Mouse (Mus musculus): ENCODE results near the gene Rpia.
"Not testable (repeated sequence)": the region's sequence is repeated elsewhere in the genome, so short reads cannot be mapped to it uniquely, and the experiment has no call there.

The Rpia gene

DNA sequence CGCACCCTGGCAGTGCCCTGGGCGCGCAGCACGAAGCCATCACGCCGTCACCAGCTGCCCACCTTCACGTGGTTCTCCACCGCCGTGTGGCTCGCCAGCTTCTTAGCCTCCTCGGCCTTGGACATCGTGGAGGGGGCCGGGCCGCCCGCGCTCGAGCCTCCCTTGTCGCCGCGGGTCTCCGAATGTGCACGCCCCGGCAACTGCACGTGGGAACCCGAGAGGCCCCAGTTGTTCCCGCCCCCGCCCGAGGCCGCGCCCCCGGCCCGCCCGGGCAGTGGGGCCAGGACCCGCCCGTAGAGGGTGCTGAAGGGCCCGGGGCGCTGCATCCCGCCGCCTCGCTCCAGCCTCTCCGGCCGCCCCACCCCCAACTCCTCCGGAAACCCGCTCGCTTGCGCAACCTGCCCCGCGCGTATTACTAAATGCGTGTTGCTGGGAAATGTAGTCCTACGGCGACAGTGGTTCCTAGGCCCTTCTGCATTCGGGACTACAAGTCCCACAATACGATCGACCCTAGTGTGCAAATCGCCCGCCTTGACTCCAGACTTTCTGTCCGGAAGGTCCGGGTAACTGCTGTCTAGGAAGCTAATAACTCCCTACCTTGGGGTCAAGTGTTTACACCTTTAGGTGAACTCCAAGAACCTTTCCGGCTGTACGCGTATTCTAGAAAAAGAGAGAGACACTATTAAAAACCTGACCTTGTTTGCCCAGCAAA, at the start of gene Rpia:
Rpia (minus strand) TSS at position 409 of the 712 bp plus-strand sequence.
- DNase-seq (ENCODE audit: low spot score), result peak; percentile 92

DNA sequence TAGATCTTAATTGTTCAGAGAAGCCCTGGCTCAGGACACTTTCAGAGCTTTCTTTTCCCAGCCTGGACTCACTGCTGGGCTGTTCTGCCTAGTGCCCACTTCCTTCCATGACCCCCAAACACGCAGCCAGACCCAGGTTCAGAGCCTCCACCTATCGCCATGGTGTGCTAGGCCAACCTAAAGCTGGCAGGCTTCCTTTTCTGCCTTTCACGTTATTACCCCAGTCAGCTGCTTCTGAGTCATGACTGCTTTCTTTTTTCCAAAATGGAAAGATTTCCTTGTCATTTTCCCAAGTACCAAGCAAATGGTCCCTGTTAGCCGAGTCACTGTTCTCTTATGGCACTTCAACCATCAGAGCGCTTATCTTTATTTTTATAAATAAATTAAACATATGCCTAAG, 48.2 kb upstream of the Rpia start:
- DNase-seq (ENCODE audit: low spot score), result no peak

DNA sequence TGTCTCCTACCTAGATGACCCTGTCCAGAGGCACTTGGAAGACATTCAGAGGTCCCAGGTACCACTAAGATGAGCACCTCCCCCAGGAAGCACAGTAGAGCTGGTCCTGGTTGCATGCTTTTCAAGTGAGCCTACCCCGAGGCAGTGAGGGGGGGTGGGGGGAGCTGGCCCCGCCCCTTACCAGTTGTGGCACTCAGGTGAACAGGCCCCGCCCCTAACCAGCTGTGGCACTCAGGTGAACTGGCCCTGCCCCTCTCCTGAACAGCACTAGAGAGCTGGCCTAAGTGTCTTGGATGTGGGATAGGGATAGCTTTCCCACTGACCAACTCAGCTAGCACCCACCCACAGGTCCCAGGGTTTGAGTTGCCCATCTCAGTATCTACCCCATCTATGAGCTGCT, 46.5 kb upstream of the Rpia start:
- no peak for DNase-seq (ENCODE audit: low spot score)

- DNase-seq (ENCODE audit: low spot score), result no peak
These were observed 45.3 kb upstream of the Rpia start for GRCm38 (mm10) chr6:70837297-70837696.

- DNase-seq (ENCODE audit: low spot score), result no peak
These were observed 39.3 kb upstream of the Rpia start for GRCm38 (mm10) chr6:70831179-70831839.

GRCm38 (mm10) chr6:70830552-70830951, 38.5 kb upstream of the Rpia start:
- DNase-seq (ENCODE audit: low spot score), result no peak

DNA sequence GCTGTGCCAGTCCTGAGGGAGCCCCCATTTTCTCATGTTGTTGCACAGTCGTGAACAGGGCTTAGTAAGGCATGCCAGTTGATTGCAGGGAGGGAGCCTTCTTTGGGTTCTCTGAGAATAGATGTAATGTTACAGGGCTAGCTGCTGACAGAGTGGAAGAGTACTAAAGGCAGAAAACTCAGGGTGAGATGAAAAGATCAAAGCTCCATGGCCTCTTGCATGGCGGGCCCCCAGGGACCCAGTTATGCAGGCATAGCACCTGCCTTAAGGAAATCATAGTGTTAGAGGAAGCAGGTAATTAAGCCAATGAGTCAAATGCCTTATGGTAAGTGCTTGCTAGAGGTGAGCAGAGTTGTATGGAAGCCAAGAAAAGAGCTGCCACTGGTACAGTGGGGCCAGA, 37.4 kb upstream of the Rpia start:
- DNase-seq (ENCODE audit: low spot score), result no peak

DNA sequence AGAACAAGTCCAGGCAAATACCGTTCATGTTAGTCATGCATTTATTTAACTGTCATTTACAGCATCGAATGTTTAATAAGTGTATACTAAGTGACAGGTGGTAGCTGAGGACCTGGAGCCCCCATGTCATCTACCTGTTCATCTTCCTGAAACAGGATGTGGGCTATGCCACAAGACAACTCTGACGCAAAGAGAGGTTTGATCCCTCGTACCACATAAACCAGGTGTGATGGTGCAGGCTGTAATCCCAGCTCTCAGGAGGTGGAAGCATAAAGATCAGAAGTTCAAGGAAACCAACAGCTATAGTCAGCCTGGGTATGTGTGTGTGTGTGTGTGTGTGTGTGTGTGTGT, 32.9 kb upstream of the Rpia start:
- no peak for DNase-seq (ENCODE audit: low spot score)

GRCm38 (mm10) chr6:70824085-70824986, 32.3 kb upstream of the Rpia start:
- DNase-seq (ENCODE audit: low spot score), result peak; percentile 82

DNA sequence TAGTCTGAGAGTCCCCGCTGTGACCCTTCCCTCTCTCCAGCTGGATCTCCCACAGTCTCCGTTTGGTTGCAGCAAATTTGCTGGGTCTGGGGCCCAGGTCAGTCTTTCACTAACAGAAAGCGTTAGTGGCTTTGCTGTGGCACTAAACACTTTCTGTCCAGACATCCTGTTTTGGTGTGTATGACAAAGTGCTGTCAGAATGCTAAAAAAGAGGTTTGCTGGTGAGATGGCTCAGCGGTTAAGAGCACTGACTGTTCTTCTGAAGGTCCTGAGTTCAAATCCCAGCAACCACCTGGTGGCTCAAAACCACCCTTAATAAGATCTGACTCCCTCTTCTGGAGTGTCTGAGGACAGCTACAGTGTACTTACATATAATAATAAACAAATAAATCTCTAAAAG, 31.2 kb upstream of the Rpia start:
- DNase-seq (ENCODE audit: low spot score), result not testable (repeated sequence)

DNA sequence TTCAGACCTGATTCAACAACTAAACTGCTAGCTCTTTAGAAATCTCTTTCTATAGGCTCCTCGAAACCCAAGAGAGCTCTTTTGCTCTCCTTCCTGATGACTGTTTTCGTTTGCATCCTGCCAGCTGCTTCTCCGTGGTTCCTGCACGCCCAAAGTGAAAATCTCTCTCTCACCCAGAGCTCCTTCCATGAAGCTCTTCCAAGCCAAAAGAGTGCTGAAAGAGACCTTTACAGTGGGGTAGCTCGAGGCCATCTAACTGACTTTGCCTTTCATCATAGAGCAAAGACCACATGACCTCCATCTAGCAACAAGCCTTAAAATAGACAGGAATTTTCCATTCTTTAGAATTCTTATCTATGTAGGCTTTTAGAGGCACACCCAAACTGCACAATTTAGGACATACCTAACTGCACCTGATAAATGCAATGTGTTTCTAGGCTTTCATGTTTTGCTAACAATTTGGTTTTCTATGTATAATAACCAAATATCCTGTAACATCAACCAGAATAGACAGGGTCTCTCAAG, 30.4 kb upstream of the Rpia start:
- no peak for DNase-seq (ENCODE audit: low spot score)

GRCm38 (mm10) chr6:70821566-70821965, 29.5 kb upstream of the Rpia start:
- DNase-seq (ENCODE audit: low spot score), result no peak

DNA sequence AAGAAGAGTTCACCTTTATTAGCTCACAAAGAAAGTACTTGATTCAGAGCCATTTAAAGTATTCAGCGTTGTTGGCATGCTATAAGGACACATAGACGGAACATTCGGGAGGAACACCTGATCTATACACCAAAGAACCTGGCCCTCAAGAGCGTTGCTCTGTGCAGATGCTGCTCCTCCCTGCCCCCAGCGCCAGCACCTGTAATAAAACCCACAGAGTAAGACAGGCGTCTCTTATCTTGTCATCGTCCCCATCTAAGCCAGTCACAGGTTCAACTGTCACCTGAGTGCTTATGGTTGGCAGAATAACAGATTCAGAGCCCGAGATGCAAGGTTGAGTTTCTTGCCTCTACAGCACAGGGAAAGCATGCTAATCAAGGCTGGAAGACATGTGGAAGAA, 23.4 kb upstream of the Rpia start:
- no peak for DNase-seq (ENCODE audit: low spot score)

DNA sequence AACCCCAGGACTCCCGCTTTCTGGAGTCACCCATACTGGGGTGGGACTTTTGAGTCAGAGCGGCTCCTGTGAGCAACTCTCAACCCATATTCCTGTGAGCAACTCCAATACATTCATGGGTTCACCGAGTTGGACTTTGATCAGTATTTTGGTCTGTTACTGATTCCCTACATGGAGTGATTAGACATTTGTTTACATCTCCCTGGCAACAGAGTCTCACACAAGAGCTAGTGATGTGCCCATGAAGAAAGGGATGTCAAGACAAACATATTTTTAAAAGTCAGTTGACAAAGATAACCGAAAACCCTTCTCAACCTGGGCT, 22.6 kb upstream of the Rpia start:
- DNase-seq (ENCODE audit: low spot score), result no peak

DNA sequence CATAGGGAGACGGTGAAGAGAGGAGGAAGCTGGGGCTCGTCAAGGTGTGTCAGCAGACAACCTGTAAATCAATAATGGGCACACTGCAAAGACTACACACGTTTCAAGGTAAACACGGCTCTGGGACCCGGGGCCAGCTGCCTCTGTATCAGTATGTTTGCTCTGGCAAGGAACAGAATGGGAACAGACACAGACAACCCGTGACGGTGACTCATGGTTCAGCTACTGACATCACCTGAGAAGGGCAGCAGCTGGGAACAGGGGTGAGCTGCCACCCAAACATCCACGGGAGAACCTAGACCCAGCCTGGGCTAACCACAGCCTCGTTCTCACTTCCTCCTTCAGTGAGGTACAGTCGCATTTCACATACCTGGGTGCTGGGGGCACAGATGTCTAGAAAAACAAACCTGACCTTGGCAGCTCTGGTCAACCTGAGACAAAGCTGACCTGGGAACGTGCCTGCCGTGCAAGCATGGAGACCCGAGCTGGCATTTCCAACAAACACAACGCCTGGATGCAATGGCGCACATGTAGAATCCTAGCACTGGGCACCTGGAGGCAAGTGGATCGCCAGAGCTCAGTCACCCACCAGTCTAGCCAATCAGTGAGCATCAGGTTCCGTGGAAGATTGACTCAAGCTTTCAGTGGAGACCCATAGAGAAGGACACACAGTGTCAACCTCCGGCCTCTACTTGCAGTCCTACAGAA, 22.0 kb upstream of the Rpia start:
- DNase-seq (ENCODE audit: low spot score), result no peak

DNA sequence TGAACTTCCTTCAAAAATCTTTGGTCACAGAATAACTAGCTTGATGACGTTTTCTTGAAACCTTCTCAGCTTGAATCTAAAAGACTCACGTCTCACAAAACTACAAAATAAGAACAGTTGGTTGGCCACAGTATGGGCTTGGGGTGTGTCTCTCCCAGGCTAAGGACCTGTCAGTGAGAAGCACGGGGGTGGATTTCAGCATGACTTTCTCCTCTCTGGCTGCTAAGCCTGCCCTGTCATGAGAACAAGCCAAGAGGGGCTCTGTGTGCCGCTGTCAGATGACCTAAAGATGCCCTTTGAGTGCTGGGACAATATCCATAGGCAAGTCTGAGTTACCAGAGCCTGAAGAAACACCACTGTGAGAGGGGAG, 20.5 kb upstream of the Rpia start:
- no peak for DNase-seq (ENCODE audit: low spot score)

GRCm38 (mm10) chr6:70811557-70812525, 19.8 kb upstream of the Rpia start:
- DNase-seq (ENCODE audit: low spot score), result peak; percentile 78

DNA sequence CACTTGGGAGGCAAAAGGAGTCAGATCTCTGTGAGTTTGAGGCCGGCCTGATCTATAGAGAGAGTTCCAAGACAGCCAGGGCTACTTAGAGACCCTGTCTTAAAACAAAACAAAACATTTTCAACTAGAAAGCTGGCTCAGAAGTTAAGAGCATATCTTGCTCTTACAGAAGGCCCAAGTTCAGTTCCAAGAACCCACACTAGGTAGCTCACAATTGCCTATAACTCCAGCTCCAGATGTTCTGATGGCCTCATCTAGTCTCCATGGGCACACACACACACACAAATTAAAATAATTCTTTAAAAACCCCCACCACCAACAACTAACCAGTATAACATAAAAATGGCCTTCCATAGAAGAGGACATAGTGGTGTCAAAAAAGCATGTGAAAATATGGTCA, 18.5 kb upstream of the Rpia start:
- DNase-seq (ENCODE audit: low spot score), result no peak

DNA sequence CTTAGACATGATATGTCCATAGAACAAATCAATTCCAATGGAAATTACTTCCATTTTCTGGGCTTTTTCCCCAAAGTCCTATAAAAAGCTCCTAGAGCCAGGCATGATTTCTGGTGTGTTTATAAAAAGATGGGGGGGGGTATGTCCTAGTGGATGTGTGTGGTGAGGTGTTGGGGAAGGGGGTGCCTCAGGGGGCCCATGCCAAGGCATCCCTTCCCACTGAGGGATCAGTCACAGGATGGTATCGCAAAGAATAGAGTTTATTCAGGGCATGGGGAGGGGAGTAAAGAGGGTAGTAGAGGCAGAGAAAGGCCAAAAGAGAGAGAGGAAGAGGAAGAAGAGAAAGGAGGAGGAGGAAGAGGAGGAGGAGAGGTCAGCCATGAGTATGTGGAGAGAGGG, 14.5 kb upstream of the Rpia start:
- DNase-seq (ENCODE audit: low spot score), result no peak

DNA sequence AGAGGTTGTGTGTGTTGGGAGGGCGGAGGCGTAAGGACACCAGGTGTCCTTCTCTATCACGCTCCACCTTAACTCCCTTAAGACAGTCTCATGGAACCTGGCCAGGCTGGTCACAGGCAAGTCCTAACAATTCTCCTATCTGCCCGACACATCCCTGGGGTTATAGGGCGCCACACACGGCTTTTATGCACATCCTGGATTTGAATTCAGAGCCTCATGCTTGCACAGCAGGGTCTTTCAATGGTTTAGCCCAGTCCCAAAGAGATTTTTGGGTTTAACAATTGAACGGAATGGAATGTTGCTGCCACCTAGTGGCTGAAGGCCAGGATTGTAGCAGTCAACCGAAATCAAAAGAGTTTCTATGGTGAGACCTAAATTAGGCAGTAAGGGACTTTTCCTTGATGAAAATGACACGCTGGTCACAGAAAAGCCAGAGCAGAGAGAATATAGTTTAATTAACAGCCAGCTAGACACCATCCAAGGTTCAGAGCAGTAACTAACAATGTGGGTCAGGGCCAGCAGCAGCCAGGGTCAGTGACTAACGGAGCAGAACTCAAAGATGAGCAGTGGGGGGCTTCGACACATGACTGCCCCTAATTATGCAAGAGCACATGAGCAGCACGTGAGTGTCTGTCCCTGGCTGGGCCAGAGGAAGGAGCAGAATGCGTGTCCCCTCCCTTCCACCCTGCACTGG, 13.9 kb upstream of the Rpia start:
- peak; percentile 74 for DNase-seq (ENCODE audit: low spot score)
